Mouse (Mus musculus): Measurements from ENCODE around the gene Rrp7a. TPM values are rescaled to one million over a fixed set of nuclear protein-coding genes. Genes with fewer than 3 reads are reported as not detected.

The Rrp7a gene
- 78.3 TPM for polyA plus RNA-seq (2017; shearing (Covaris generic))

GRCm38 (mm10) chr15:83122566-83123145 is at the start of gene Rrp7a:
TSS of gene Rrp7a (minus strand) at chr15:83122801.

GRCm38 (mm10) chr15:83149196-83150072 is 26.8 kb upstream of the Rrp7a start, which contains the start of gene Poldip3:
TSS of gene Poldip3 (minus strand) at chr15:83149384.

GRCm38 (mm10) chr15:83089429-83089605 is 33.3 kb downstream of the Rrp7a start, which contains the start of gene Serhl:
TSS of gene Serhl (plus strand) at chr15:83089506.

Other genes with a start within 250 kb of the Rrp7a start
- 7.3 TPM for gene Tcf20, start 134.9 kb downstream of the Rrp7a start, polyA plus RNA-seq (2017; shearing (Covaris generic))
- 0.11 TPM for gene Nfam1, start 89.5 kb downstream of the Rrp7a start, polyA plus RNA-seq (2017; shearing (Covaris generic))
- gene Serhl, start 33.3 kb downstream of the Rrp7a start, polyA plus RNA-seq (2017; shearing (Covaris generic)) = 51.6 TPM
- gene Poldip3, start 26.6 kb upstream of the Rrp7a start, polyA plus RNA-seq (2017; shearing (Covaris generic)) = 158 TPM
- 96.1 TPM for gene Cyb5r3, start 49.8 kb upstream of the Rrp7a start, polyA plus RNA-seq (2017; shearing (Covaris generic))
- not detected for gene A4galt, start 129.0 kb upstream of the Rrp7a start, polyA plus RNA-seq (2017; shearing (Covaris generic))
- 11.8 TPM for gene Arfgap3, start 227.4 kb upstream of the Rrp7a start, polyA plus RNA-seq (2017; shearing (Covaris generic))

Measured in effector memory CD4-positive, alpha-beta T cell, adult 5 months (primary cell).